9 mouse cellular contexts compared by ENCODE assay signal in the genomic region with DNA sequence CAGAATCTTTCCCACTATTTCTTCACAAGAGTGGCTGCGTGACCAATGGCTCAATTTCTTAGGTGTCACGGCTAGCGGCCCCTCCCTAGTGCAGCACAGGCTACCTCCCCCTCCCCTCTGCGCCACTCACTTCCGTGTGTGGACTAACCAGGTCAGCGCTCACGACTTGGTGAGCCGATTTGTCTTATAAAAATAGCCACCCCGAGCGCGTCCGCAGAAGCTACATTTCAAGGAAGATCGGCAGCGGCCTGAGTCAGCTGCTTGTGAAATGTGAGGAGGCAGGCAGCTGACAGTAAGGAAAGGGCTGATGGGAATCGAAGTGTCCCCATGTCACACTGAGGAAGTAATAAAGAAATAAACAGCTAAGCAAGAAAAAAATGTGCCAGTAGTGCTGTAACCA.
DNase-seq lines count a peak whose midpoint lies in the region; ATAC-seq and TF ChIP-seq lines count a peak whose summit lies in the region.
"Had no signal": no experiment of that assay in that cellular context is flagged by ENCODE, and none has a peak within 500 bp of the region (broad histone marks: within the 10 kb centered on the region; RNA-seq: fewer than 3 reads in every experiment).

No protein-coding gene starts in this region.

- H3K9ac ChIP-seq in intestine, postnatal 0 days (ENCODE audit: low read depth, low read length), result no peak overlapping the region
- no peak overlapping the region for H3K9ac ChIP-seq in intestine, embryonic 16.5 days (ENCODE audit: low read depth, low read length)
- no peak overlapping the region for H3K9ac ChIP-seq in liver, embryonic 15.5 days

- H3K4me3 ChIP-seq in intestine, postnatal 0 days (ENCODE audit: low read depth, low read length), result no peak overlapping the region
- no peak overlapping the region for H3K4me3 ChIP-seq in intestine, embryonic 16.5 days (ENCODE audit: low read length)
- H3K4me3 ChIP-seq in liver, embryonic 15.5 days (replicated peaks), result no peak overlapping the region

- H3K27ac ChIP-seq in intestine, postnatal 0 days (ENCODE audit: low read depth, low read length), result no peak overlapping the region
- H3K27ac ChIP-seq in intestine, embryonic 16.5 days (ENCODE audit: low read length), result no peak overlapping the region
- H3K27ac ChIP-seq in liver, embryonic 15.5 days (replicated peaks), result no peak overlapping the region; the same call in 1 of the 2 replicates

- H3K36me3 ChIP-seq in intestine, postnatal 0 days (ENCODE audit: control insufficient read depth, insufficient read depth), result no peaks in the 10 kb centered on the region
- no peaks in the 10 kb centered on the region for H3K36me3 ChIP-seq in intestine, embryonic 16.5 days (ENCODE audit: control insufficient read depth, insufficient read depth, low read length)
- no peaks in the 10 kb centered on the region for H3K36me3 ChIP-seq in liver, embryonic 15.5 days (replicated peaks)

- H3K4me1 ChIP-seq in intestine, postnatal 0 days (replicated peaks; ENCODE audit: control insufficient read depth, insufficient read depth, low read length), result no peaks in the 10 kb centered on the region
- H3K4me1 ChIP-seq in intestine, embryonic 16.5 days (ENCODE audit: control insufficient read depth, insufficient read depth, low read length), result no peaks in the 10 kb centered on the region
- H3K4me1 ChIP-seq in liver, embryonic 15.5 days (replicated peaks), result peaks cover 6% of the 10 kb centered on the region; the same call in 1 of the 2 replicates

- 63% methylated on average over 15 of the region's 15 CpGs for WGBS in intestine, postnatal 0 days
- 70% methylated on average over 15 of the region's 15 CpGs for WGBS in intestine, embryonic 16.5 days
- 60% methylated on average over 15 of the region's 15 CpGs for WGBS in liver, embryonic 15.5 days (ENCODE audit: insufficient replicate concordance)

- no peaks in the 10 kb centered on the region for H3K9me3 ChIP-seq in intestine, postnatal 0 days (ENCODE audit: control insufficient read depth)
- no peaks in the 10 kb centered on the region for H3K9me3 ChIP-seq in intestine, embryonic 16.5 days (ENCODE audit: control insufficient read depth, low read length)
- no peaks in the 10 kb centered on the region for H3K9me3 ChIP-seq in liver, embryonic 15.5 days (replicated peaks)

- H3K27me3 ChIP-seq in intestine, postnatal 0 days (replicated peaks; ENCODE audit: control insufficient read depth, insufficient read depth, low read length), result no peaks in the 10 kb centered on the region
- H3K27me3 ChIP-seq in intestine, embryonic 16.5 days (replicated peaks; ENCODE audit: control insufficient read depth, insufficient read depth, low read length), result no peaks in the 10 kb centered on the region
- H3K27me3 ChIP-seq in liver, embryonic 15.5 days, result no peaks in the 10 kb centered on the region

- ATAC-seq in intestine, postnatal 0 days, result no peak
- ATAC-seq in intestine, embryonic 16.5 days, result no peak
- 0 out of 2 replicates have a peak, but pooled peaks have one; percentile 30 for ATAC-seq in liver, embryonic 15.5 days (ENCODE audit: insufficient read depth)
- ATAC-seq in megakaryocyte progenitor cell, adult 5-6 weeks (replicated peaks; ENCODE audit: poor library complexity), result no peak

- peak; percentile 41 for DNase-seq in adrenal gland, postnatal 14 days
- DNase-seq in kidney, adult 18-20 months, result peak; percentile 14
- no peak for DNase-seq in thymus, postnatal 25 days
- no peak for DNase-seq in heart, postnatal 36 days
- DNase-seq: right cerebral cortex, postnatal 14 days had no signal

- no peak for TF ChIP-seq CTCF in intestine, postnatal 0 days (IDR thresholded peaks at IDR 0.05; ENCODE audit: low read depth)

- H3K4me2 ChIP-seq in intestine, postnatal 0 days (replicated peaks; ENCODE audit: low read depth), result 0 out of 2 replicates have a peak overlapping the region, but pooled peaks have one; percentile 10
- H3K4me2 ChIP-seq in intestine, embryonic 16.5 days (ENCODE audit: low read depth, low read length), result no peak overlapping the region
- H3K4me2 ChIP-seq in liver, embryonic 15.5 days, result no peak overlapping the region

- intact Hi-C loops in heart, postnatal 36 days (cut with DNase I), result no loop called here

Comparison
In these comparisons a context has a peak if more than half of its experiments do, and no peak if none do; other contexts are left out.
1. DNase-seq: peak in adrenal gland, postnatal 14 days (single experiment) and kidney, adult 18-20 months (single experiment); none in thymus, postnatal 25 days (single experiment) and heart, postnatal 36 days (0 of 2).